In the genomic region with DNA sequence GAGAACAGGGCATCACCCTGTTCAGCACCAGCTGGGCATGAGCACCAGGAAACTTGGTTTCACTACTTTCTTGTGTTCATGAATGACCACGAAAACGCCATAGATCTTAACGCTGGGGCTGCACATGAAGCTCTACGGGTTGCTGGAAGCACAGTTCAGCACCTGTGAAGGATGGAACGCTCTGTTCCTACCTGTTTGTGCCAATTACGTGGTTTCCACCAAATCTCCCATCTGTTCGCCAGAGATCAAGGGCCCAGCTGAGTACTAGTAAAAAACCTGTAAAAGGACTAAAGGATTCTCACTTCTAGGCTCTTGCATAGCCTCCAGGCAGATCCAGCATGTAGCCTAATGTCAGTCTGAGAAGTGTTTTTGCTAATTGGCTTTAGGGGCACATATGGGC, we compare ENCODE assay signal across 21 mouse cellular contexts. TPM values are rescaled to one million over a fixed set of nuclear protein-coding genes. Genes with fewer than 3 reads are reported as not detected.
DNase-seq lines count a peak whose midpoint lies in the region; ATAC-seq lines count a peak whose summit lies in the region.
"Had no signal": no experiment of that assay in that cellular context is flagged by ENCODE, and none has a peak within 500 bp of the region (broad histone marks: within the 10 kb centered on the region; RNA-seq: fewer than 3 reads in every experiment).

No protein-coding gene starts in this region.

- no peak overlapping the region for H3K4me3 ChIP-seq in limb, embryonic 10.5 days
- H3K4me3 ChIP-seq: embryonic facial prominence, embryonic 15.5 days; erythroblast, embryonic 14.5 days; heart, embryonic 13.5 days; hindbrain, embryonic 15.5 days had no signal

- no peaks in the 10 kb centered on the region for H3K27me3 ChIP-seq in limb, embryonic 10.5 days (ENCODE audit: low read depth, poor library complexity, severe bottlenecking)
- H3K27me3 ChIP-seq: embryonic facial prominence, embryonic 15.5 days; hindbrain, embryonic 15.5 days had no signal

- 0 out of 2 replicates have a peak overlapping the region, but pooled peaks have one; percentile 46 for H3K27ac ChIP-seq in limb, embryonic 10.5 days
- H3K27ac ChIP-seq: embryonic facial prominence, embryonic 15.5 days; heart, embryonic 13.5 days; hindbrain, embryonic 15.5 days had no signal

- no peaks in the 10 kb centered on the region for H3K36me3 ChIP-seq in limb, embryonic 10.5 days
- H3K36me3 ChIP-seq: embryonic facial prominence, embryonic 15.5 days; G1E; heart, embryonic 13.5 days; hindbrain, embryonic 15.5 days had no signal

- H3K9me3 ChIP-seq in limb, embryonic 10.5 days (replicated peaks) = no peaks in the 10 kb centered on the region
- H3K9me3 ChIP-seq: embryonic facial prominence, embryonic 15.5 days; G1E; hindbrain, embryonic 15.5 days had no signal

- H3K4me1 ChIP-seq in limb, embryonic 10.5 days = peaks cover 32% of the 10 kb centered on the region

- ATAC-seq in cerebellum, adult (ENCODE audit: insufficient number of reproducible peaks, low FRiP score, low TSS enrichment) = peak; percentile 21
- ATAC-seq: CD4-positive, CD25-positive, alpha-beta regulatory T cell, adult 4 months; forebrain, embryonic 16.5 days; intestine, postnatal 0 days had no signal

- no peak for DNase-seq in cerebellum, postnatal 4 days (ENCODE audit: low spot score in 2 of 2)
- peak; percentile 41 for DNase-seq in cerebellum, adult 11 months
- DNase-seq in cerebellum, adult 8-10 months = peak; percentile 36
- DNase-seq in limb, embryonic 10.5 days (ENCODE audit: low spot score) = no peak
- DNase-seq in ovary, postnatal 14 days (ENCODE audit: low spot score) = no peak
- DNase-seq in MN1 (ENCODE audit: low spot score) = no peak
- DNase-seq in kidney, adult 11 months = no peak
- DNase-seq: adrenal gland, postnatal 10 days; B cell, adult 2 months; embryo, embryonic 11 days; gastrocnemius, postnatal 25 days; heart, postnatal 36 days had no signal

- 81% methylated on average over 7 of the region's 7 CpGs for WGBS in limb, embryonic 10.5 days

RNA-seq across cellular contexts. Expression of a gene that starts 36.4 kb away (rescaled TPM):
- polyA plus RNA-seq in limb, embryonic 10.5 days (2016; fragmentation: Nextera tagmentation; extraction: Ambion mirVana) = 0.31 and 0.63 TPM in 2 replicates

RNA-seq across cellular contexts. Expression of a gene that starts 47.6 kb away (rescaled TPM):
- 0.10 and 0.18 TPM in 2 replicates for polyA plus RNA-seq in limb, embryonic 10.5 days (2016; fragmentation: Nextera tagmentation; extraction: Ambion mirVana)
- polyA plus RNA-seq: erythroblast, embryonic 14.5 days; hindbrain, embryonic 15.5 days had no signal

Comparison
In these comparisons a context has a peak if more than half of its experiments do, and no peak if none do; other contexts are left out.
1. DNase-seq: peak in cerebellum, adult 11 months (single experiment) and cerebellum, adult 8-10 months (single experiment); none in cerebellum, postnatal 4 days (0 of 2), limb, embryonic 10.5 days (single experiment), ovary, postnatal 14 days (single experiment), MN1 (single experiment) and kidney, adult 11 months (single experiment).